ENCODE assay signal across 7 mouse cellular contexts in the genomic region with DNA sequence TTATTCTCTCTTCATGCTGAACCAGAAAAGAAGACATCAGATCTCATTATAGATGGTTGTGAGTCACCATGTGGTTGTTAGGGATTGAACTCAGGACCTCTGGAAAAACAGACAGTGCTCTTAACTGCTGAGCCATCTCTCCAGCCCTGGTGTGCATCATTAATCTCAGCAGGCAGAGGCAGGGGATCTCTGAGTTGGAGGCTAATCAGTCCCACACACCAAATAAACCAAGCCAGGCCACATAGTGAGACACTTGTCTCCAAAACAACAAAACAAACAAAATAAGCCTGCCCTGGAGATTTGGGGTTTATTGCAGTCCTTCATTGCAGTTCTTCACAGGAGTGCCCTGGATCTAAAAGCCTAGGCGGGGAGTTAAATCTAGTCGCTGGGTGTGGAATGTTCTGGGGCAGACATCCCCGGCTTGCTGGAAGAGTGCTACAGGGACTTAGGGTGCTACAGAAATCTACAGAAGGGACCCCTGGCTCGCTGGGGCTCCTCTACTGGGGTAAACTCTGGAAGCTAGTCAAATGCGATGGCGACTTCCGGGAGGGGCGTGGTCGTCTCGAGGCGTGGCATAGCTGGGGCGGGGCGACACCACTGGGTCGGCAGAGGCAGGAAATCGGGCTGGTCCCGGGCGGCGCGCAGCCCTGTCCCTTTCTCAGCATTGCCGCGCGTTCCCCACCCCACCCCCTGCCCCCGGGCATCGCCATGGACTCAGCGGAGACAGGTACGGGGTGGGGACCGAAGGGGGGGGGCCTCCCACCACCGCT. TPM values are rescaled to one million over a fixed set of nuclear protein-coding genes. Genes with fewer than 3 reads are reported as not detected.
A peak's percentile ranks its signal among the peaks of the same experiment; 100 is the strongest.
DNase-seq lines count a peak whose midpoint lies in the region.

A gene (plus strand): TSS at position 586 of the 770 bp plus-strand sequence.

- DNase-seq in Muller cell, postnatal 12 days (ENCODE audit: inconsistent ontology term) = peak; percentile 60
- DNase-seq in c-Kit-positive CD71-negative TER-119-negative erythroid progenitor cells, embryonic 14.5 days (ENCODE audit: low read depth) = peak; percentile 76
- DNase-seq in gastrocnemius, postnatal 14 days = peak; percentile 80
- peak; percentile 94 for DNase-seq in induced T-regulatory cell, adult 2 months (ENCODE audit: low read depth)
- DNase-seq in left cerebral cortex, postnatal 36 days (ENCODE audit: low spot score in 2 of 2) = peak; percentile 51 to 55
- peak; percentile 71 for DNase-seq in mesoderm, embryonic 11.5 days (ENCODE audit: low read depth, low spot score)
- DNase-seq in skeletal muscle tissue, adult 2 months (ENCODE audit: low read depth, low spot score) = peak; percentile 48

- intact Hi-C loops in gastrocnemius, postnatal 14 days (cut with DNase I; ENCODE audit: low total_unique reads) = no loop called here
- intact Hi-C loops in left cerebral cortex, postnatal 36 days (cut with DNase I) = no loop called here

RNA-seq across cellular contexts. Expression of the gene that starts here (rescaled TPM):
- 1 to 10 TPM; 2.7 to 3.4 TPM for total RNA-seq in gastrocnemius, postnatal 14 days (2021)
- total RNA-seq in left cerebral cortex, postnatal 36 days (2021) = 10 to 100 TPM; 10.8 to 19.5 TPM

Comparison
In these comparisons a context has a peak if more than half of its experiments do, and no peak if none do; other contexts are left out.
1. Peak in every context shown above with its lines: DNase-seq.